Mouse (Mus musculus) lung, postnatal 10 days (tissue): ENCODE measurements at regions not wholly inside any gene's neighbourhood (a gene's known extent, or its start where the extent isn't known, plus 50 kb on each side); places are given as distances from the start of the nearest gene placed in this dataset.
A peak's percentile ranks its signal among the peaks of the same experiment; 100 is the strongest.

Source experiments
- DNase-seq: peaks from one replicate; pipeline ENCODE4 v3.0.0; 2021

DNA sequence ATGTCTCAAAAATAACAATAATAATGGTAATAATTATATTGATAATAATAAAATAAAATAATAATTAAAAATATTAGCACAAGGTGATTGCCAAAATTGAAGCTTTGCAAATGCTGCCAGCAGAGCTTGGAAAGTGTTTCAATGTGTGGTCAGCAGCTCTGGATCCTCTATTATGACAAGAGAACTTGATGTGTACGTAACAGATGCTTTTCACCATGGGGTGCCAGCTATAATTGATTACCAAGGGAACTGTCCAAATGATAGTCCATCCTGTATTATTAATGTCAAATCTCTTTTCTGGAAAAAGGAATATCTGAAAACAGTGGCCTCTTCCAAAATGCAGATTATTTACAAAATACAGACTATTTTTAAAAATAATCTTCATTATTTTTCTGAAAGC, 419.2 kb downstream of the Plk2 start:
- DNase-seq, result no peak

- no peak for DNase-seq
Observed at GRCm38 (mm10) chr13:110819301-110819862, 424.5 kb downstream of the Plk2 start.

GRCm38 (mm10) chr13:110824878-110825277, 429.9 kb upstream of the Actbl2 start:
- DNase-seq, result no peak

DNA sequence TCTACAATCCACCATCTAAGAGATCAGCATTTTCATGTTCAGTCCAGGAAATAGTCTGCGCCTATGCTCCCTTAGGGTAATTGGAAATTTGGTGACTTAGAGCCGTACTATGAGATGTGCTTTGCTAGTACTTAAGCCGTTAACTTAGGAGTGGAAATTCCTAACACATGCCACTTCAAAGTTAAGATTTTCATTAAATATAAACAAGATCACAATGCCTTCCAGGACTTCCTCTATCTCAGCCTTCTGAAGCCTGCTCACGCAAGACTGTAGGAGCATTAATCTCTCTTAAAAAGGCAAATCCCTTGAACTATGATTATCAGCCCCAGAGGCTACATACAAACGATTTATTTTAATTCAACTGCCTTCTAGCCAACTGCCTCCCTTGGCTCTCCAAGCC, 422.4 kb upstream of the Actbl2 start:
- DNase-seq, result no peak

DNA sequence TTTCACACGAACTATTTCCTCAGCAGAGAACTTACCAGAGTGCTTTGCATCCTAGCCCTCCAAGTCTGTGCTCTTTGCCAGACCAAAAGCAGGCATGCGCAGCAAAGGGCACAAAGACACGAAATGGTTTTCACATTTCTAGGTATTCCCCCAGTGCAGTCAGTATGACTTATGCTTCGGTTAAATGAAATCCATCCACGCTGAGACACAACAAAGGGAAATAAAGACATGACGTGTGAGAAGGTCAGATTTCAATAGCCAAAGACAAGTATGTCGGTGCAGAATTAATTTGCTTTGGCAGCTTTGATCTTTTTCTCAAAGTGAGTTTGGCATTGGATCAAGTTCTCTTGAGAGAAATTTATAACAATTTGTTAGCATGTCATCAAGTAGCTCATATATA, 417.9 kb upstream of the Actbl2 start:
- no peak for DNase-seq

DNA sequence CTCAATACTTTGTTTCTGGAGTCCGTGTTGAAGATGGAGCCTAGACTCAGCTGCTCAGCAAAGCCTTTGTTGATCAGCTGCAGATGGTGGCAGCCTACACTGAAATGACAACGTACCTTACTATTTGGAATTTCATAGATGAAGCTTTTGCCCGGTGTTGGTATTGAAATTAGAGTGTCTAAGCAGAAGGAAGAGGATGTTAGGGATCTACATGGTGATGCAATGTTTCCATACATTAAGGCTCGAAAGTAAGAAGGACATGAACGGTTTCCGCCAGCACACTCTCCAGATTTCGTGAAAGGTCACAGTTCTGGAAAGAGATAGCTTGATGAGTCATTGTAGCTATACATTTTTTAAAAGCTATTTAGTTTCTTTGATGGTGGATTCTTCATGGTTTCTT, 412.9 kb upstream of the Actbl2 start:
- no peak for DNase-seq

- peak; percentile 75 for DNase-seq
Observed at GRCm38 (mm10) chr13:110845695-110846094, 409.1 kb upstream of the Actbl2 start.

- no peak for DNase-seq
Observed at GRCm38 (mm10) chr13:110852996-110853727, 401.7 kb upstream of the Actbl2 start.

GRCm38 (mm10) chr13:110854213-110854612, 400.6 kb upstream of the Actbl2 start:
- DNase-seq, result no peak

DNA sequence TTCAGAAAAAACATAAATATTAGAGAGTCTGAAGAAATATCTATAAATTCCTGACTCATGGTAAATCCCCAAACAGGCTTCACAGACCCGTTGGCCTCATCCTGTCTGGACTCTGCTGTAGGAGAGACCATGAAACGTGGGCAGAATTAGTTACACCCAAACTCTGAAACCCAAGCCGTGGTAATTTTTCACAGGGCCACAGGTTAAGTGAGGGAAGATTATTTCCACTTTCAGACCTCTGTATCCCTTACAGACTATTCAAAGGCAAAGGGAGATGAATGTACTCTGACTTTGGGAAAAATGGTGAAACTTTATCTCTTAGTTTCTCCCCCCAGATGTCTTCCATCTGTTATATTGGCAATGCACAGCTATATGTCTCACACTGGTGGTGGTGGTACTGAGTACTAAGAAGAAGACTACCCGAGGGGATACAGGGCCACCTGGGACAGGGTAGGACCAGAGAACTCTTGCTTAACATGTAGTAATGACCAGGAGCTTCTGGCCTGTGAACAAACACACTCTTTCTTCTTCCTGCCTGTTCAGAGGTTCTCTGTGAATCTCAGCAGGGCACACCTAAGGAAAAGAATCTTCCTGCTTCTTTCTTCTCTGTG, 388.8 kb upstream of the Actbl2 start:
- DNase-seq, result no peak

DNA sequence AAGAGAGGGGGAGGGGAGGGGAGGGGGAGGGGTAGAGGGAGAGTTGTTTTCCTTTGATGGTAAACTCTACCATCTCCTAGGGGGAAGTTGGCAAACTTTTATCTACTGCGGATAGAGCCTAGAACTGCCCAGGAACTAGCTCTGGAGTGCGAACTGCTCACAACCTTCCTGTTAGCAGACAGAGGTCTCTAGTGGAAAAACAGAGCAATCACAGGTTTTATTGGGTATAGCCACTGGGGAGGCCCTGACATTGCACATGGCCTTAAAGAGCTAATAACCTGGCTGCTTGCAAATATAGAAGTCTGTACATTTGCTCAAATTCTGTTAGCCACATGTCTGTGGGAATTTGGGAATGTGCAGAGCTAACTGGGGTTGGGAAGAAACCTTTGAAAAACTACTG, 388.1 kb upstream of the Actbl2 start:
- peak; percentile 38 for DNase-seq

- DNase-seq, result no peak
Observed at GRCm38 (mm10) chr13:110871125-110871775, 383.6 kb upstream of the Actbl2 start.

DNA sequence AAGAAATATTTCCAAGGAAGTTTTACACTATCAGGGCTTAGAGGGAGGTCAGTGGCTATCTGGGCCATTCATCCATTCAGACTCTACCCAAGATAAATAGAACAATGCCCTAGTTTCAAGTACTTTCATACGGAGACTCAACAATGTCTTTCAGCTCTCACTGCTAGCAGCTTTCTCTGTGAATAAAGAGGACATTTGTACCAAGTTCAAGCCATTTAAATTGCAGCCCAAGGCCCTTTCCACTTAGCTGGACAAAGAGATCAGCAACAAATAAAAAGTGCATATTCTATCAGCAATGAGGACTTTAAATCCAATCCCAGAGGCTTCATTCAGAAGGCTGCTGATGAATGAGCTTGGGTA, 383.1 kb upstream of the Actbl2 start:
- DNase-seq, result no peak

GRCm38 (mm10) chr13:110881573-110881972, 373.2 kb upstream of the Actbl2 start:
- DNase-seq, result no peak

GRCm38 (mm10) chr13:110882173-110882572, 372.6 kb upstream of the Actbl2 start:
- DNase-seq, result no peak

- peak; percentile 35 for DNase-seq
Observed at GRCm38 (mm10) chr13:110882661-110883172, 372.1 kb upstream of the Actbl2 start.

DNA sequence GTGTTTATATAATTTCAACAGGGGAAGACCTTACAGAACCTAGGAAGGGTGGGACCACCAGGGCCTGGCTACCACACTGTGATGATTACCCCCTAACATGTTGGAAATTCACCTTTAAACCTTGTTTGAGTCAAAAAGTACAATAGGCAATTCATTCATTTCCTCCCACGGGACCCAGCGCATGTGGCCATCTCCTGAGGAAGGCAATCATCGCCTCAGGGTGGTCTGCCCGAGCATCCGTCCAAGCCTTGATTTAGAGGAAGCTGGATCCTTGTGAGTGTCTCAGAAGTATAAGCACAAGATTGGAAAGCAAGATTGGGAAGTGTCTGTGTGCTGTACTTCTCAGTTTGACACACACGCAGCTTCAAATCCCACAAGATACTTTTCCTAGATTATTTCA, 360.9 kb upstream of the Actbl2 start:
- DNase-seq, result peak; percentile 20

DNA sequence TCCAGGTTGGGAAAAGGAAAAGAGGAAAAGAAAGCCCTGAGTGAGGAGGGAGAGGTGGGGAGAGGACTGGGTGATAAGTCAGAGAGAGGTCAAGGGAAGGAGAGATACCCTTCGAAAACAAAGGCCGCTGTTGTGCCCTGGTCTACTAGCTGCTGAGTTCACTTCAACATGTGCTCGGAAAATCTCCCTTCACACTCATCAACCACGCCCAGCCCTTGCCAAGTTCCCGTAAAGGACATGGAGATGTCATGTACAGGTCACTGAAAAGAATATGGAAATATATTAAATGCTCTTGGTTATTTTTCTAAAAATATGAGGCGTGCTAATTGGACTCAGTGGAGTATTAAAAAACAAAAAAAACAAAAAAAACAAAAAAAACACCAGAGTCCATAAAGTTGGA, 359.5 kb upstream of the Actbl2 start:
- peak; percentile 6 for DNase-seq

- DNase-seq, result no peak
Observed at GRCm38 (mm10) chr13:110895900-110896299, 358.9 kb upstream of the Actbl2 start.

- peak; percentile 55 for DNase-seq
Observed at GRCm38 (mm10) chr13:110897621-110898020, 357.2 kb upstream of the Actbl2 start.

- peak; percentile 97 for DNase-seq
Observed at GRCm38 (mm10) chr13:110902994-110903644, 351.7 kb upstream of the Actbl2 start.

GRCm38 (mm10) chr13:110907319-110907955, 347.4 kb upstream of the Actbl2 start:
- DNase-seq, result peak; percentile 56

DNA sequence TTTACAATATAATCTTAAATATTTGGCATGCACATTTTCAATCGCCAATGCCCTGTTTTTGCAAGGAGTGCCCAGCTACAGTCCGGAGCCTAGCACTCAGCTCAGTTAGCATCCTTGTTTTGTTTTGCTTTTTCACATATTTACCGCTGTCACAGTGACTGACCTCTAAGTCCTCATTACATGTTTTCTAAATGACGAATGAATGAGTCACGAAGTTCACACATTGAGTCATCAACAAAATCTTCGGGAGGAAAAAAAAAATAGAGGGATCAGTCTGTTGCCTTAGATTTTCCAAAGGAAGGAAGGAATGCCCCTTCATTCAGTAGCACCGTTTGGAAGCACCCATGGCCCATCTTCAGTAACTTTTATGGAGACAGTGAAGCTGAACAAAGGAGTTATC, 342.9 kb upstream of the Actbl2 start:
- DNase-seq, result no peak
